Mouse (Mus musculus) testis, adult 2 months (tissue): ENCODE measurements around the gene Trpm8.

Experiments
- CTCF ChIP-seq: fragments of 200-500 bp; IDR thresholded peaks from 2 replicates; pipeline ENCODE4 v1.5.1; 2012; ENCODE audit warnings: low read depth, mild to moderate bottlenecking, inconsistent platforms, low read length, moderate library complexity; ENCODE audit not compliant: control insufficient read depth, insufficient read depth, insufficient replicate concordance
- POLR2A ChIP-seq: fragments of 200-500 bp; IDR thresholded peaks from 2 replicates; pipeline ENCODE4 v1.6.1; 2012; ENCODE audit warnings: low read depth, mild to moderate bottlenecking, inconsistent platforms, low read length, moderate library complexity; ENCODE audit not compliant: control insufficient read depth

- TF ChIP-seq CTCF (no peak), POLR2A (no peak)
These were observed 155.1 kb downstream of the Trpm8 start for GRCm38 (mm10) chr1:88432601-88433000.
